Mouse (Mus musculus): ENCODE results near the gene Il17rb.

Il17rb gene

DNA sequence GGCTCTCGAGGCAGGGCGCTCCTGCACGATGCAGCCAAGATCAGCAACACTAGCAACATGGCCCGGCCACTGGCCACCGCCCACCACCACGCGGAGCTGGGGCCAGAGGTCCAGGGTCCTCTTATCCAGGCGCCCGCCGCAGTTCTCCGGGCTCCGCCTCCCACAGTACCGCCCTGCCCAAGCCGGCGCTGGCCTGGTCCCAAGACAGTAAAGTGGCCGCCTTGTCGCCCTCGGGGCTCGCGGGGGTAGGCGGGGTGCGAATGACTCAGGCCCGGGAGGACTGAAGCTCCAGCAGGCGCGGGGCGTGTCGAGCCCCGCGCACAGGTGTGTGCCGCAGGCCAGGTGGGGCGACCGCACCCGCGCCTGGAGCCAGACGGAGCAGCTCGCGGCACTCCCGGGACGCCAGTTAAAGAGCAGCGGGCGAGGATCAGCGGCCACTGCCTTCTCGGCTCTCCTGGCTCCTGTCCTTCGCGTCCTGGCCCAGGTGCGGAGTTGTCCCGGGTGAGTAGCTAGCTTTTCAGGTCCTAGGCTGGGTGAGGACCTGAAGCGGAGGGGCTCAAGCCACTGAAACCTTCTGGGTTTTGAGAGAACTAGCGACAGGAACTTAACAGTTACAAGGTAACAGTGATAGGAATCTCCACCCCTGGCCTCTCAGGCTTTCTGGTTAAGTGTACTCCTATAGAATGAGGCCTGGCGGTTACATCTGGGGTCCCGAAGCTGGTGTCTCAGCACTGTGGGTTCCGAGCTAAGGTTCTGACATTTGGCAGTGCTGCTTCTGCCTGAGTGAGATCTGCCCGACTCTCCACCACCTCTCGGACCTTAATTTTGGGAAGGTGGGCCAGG lies at the start of gene Il17rb, which contains the start of gene Chdh:
Gene Il17rb (minus strand): TSS at position 164 of the 843 bp plus-strand sequence.
Gene Chdh (plus strand): TSS at position 291 of the 843 bp plus-strand sequence.
- in situ Hi-C loops (cut with MboI; ENCODE audit: low pct_unique_long_range_greater_than_20kb in 1 of 2, low sequenced_read_pairs in 2 of 2, unreplicated experiment in 1 of 2): no loop called here

DNA sequence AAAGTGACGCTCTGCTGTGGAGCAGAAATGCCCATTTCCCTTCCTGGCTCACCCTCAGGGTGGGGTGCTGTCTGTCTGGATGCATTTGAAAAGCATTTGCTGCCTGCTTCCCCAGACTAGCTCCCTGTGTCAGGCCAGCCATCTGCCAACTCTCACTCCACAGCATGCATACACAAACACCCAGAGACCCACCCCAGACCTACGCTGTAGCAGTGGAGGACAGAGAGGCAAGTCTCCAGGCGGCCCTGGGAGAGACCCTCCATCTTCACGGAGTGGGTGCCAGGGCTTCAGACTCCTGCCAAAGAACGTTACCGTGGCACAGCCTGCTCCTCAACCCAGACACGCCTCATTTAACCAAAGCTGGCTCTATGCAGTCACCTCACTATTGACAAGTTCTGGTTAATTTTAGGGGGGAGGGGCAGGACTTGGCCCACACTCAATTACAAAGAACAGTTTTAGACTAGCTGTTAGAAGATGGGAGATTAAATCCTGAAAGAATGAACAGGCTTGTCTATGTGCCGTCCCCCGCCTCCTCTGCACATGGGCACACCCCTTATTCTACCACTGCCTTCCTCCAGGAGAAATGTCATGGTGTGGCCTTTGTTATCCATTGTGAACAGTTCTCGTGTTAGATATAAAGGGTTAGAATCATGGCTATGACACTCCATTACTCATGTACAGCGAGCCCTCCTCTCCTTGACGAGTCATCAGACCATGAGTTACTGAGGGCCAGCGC lies 47.5 kb upstream of the Il17rb start:
- in situ Hi-C loops (cut with MboI; ENCODE audit: low pct_unique_long_range_greater_than_20kb in 1 of 2, low sequenced_read_pairs in 2 of 2, unreplicated experiment in 1 of 2): no loop called here

DNA sequence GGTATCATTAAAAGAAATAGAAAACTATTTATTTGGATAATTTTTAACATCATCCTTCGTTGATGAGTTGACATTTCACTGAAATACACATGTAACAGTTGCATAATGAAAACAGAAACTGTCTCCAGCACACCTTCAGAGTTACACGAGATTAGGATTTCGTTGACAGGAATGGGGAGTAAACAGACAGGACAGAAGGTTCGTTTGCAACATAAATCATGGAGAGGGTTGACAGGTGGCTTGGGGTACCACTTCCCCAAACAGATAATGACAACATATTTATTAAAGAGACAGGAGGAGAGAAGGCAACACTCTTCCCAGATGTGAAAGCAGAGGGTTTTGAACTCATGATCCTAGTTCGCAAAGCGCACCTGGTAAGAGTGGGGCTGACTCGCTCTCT lies 46.2 kb upstream of the Il17rb start:
- in situ Hi-C loops (cut with MboI; ENCODE audit: low pct_unique_long_range_greater_than_20kb in 1 of 2, low sequenced_read_pairs in 2 of 2, unreplicated experiment in 1 of 2): no loop called here

DNA sequence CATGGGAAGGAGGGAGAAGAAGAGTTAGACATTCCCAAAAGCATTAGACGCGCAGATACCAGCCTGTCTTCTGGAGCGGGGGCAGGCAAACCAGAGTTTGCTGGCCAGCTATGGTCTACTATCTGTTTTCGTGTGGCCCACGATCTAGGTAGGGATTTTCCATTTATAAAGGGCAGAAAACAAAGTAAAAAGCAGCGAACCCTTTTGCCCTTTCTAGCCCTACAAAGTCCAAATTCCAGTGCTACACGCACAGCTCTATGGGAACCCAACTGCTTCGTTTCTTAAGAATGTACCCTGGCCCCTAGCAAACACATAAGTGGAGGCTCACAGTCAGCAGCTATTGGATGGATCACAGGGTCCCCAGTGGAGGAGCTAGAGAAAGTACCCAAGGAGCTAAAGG lies 41.6 kb upstream of the Il17rb start:
- in situ Hi-C loops (cut with MboI; ENCODE audit: low pct_unique_long_range_greater_than_20kb in 1 of 2, low sequenced_read_pairs in 2 of 2, unreplicated experiment in 1 of 2): no loop called here

DNA sequence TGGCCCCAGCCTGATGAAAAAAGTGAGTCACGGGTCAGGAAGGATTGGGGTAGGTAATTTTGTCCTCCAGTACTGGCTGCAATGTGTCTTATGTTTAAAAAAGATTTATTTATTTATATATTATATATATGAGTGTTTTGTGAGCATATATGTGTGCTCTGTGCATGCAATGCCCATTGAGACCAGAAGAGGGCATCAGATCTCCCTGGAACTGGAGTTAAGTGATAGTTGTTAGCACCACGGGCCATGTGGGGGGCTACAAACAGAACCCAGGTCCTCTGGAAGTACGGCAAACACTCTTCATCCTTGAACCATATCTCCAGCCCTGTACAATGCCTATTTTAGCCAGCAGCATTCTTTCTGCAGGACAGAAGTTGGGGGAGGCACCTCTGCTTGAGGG lies 39.4 kb upstream of the Il17rb start:
- in situ Hi-C loops (cut with MboI; ENCODE audit: low pct_unique_long_range_greater_than_20kb in 1 of 2, low sequenced_read_pairs in 2 of 2, unreplicated experiment in 1 of 2): no loop called here

DNA sequence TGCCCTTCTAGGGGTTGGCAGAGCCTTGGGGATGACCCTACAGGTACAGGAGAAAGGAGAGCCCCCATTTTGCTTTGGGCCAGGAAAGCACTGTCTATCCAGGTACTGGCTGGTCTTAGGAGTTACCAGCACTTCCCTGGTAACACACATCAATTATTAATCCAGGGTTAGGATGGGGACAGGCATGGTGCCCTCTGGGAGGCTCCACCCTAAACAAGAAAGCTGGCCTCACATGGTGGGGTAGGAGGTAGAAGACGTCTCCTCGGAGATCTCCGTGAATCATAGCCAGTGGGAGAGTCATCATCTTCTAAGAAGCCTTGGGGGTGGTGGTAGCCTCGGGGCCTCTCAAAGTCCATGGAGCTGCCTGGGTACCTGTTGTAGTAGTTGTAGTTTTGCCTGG lies 38.3 kb upstream of the Il17rb start:
- in situ Hi-C loops (cut with MboI; ENCODE audit: low pct_unique_long_range_greater_than_20kb in 1 of 2, low sequenced_read_pairs in 2 of 2, unreplicated experiment in 1 of 2): no loop called here

DNA sequence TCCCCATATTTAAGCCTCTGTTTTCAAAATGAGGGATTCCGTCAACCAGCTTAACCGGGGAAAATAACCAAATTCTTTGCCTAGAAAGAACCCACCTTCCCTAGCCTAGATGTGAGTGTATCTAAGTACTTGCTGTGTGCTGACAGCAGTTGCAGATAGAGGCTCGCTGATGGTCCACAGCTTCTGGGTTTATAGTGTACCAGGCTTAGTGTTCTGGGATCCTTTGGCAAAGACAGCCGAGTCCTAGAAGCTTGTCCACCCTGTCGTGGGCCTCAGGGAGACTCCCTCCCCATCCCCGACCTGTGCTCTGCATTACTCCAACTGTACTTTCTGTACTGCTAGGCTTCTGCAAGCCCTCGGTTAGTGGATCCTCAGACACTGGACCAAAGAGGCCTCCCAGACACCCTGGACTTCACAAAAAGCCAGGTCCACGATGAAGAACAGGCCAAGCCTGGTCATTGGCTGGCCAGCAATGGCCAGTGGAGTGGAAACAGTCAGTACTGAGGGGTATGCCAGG lies 37.1 kb upstream of the Il17rb start:
- in situ Hi-C loops (cut with MboI; ENCODE audit: low pct_unique_long_range_greater_than_20kb in 1 of 2, low sequenced_read_pairs in 2 of 2, unreplicated experiment in 1 of 2): no loop called here

DNA sequence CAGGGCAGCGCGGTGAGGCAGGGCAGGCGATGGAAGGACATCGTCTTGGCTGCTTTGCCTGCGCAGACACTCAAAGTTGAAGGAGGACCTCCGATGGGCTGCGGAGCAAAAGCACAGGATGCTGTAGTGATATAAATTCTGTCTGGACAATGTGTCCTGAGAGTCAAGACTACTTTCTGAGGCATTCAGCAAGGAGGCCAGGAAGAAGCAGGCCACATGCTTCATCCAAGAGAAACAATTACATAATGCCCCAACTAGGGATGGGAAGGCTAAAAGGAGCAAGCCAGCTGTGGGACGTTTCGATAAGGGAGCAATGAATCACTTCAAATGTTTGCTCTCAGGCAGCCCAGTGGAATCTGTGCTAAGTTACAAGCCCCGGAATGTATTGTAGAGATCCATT lies 36.5 kb upstream of the Il17rb start:
- in situ Hi-C loops (cut with MboI; ENCODE audit: low pct_unique_long_range_greater_than_20kb in 1 of 2, low sequenced_read_pairs in 2 of 2, unreplicated experiment in 1 of 2): no loop called here

DNA sequence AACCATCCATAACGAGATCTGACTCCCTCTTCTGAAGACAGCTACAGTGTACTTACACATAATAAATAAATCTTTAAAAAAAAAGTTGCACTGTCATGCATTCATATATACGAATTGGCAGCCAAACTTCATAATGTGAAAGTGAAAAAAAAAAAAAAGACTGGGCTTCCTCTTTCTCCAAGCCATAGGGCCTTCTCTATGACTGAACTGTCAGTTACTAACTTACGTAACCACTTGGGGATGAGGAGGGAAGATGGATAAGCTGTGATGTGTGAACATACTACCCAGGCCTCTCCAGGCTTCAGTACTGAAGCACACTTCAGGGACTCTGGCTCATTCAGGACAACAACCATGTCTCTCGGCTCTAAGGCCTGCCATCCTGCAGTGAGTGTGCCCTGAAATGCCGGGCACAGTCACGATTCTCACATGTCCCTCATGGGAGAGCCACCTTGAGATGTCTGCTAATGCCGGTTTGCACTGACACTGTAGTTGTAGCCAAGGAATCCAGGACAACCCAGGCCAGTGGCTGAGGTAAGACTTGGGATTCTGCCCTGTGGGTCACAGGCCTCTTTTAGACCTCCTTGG lies 34.8 kb upstream of the Il17rb start:
- in situ Hi-C loops (cut with MboI; ENCODE audit: low pct_unique_long_range_greater_than_20kb in 1 of 2, low sequenced_read_pairs in 2 of 2, unreplicated experiment in 1 of 2): no loop called here

DNA sequence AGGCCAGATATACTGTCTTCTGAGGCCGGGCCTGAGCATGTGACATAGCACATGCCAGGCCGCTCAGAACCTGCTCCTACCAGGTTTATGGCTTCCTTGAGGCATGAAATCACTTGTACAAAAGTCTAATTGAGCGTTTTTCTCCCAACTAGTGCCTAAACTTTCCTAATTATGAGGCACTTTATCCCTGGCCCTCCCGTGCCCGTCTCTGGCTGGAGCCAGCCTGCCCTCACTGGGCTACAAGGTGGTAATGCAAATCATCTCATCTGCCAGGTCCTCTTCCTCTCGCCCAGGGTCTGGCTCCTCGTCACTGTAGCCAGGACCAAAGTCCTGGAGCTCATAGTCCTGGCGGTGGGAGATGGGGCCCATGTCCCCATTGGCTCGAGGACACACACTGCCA lies 33.1 kb upstream of the Il17rb start:
- in situ Hi-C loops (cut with MboI; ENCODE audit: low pct_unique_long_range_greater_than_20kb in 1 of 2, low sequenced_read_pairs in 2 of 2, unreplicated experiment in 1 of 2): no loop called here

DNA sequence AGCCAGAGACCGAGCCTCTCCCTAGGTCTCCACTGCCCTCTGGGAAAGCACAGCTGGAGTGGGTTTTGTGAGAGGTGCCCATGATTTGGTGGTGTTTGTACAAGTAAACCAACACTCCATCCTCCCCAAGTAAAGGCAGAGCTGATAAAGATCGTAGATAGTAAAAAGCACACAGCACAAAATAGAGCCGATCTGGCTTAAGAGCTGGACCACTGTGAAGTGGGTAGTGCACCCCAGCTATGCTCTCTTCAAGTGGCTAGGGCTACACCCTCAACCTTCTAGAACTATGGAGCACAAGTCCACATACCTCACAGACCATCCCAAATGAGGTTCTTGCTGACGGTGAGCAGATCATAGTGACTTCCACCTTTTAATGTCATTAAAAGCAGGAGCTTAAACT lies 30.7 kb upstream of the Il17rb start:
- in situ Hi-C loops (cut with MboI; ENCODE audit: low pct_unique_long_range_greater_than_20kb in 1 of 2, low sequenced_read_pairs in 2 of 2, unreplicated experiment in 1 of 2): no loop called here

DNA sequence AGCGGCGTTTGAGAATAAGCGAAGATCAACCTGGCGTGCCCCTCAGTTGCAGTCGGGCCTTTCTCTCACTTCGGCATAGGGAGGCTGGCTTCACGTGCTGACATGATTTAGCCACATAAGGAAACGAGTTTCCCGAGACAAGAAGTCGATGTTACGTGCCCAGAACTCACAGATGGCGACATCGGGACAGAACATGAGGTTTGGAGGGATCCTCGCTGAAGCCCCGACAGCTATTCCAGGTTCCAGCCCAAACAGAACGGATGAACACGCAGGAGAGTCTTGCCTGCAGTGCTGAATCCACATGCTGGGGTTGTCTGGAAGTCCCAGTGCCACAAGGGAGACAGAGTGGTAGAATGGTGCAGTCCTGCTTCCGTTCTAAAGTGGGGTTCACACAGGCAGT lies 29.7 kb upstream of the Il17rb start:
- in situ Hi-C loops (cut with MboI; ENCODE audit: low pct_unique_long_range_greater_than_20kb in 1 of 2, low sequenced_read_pairs in 2 of 2, unreplicated experiment in 1 of 2): no loop called here

DNA sequence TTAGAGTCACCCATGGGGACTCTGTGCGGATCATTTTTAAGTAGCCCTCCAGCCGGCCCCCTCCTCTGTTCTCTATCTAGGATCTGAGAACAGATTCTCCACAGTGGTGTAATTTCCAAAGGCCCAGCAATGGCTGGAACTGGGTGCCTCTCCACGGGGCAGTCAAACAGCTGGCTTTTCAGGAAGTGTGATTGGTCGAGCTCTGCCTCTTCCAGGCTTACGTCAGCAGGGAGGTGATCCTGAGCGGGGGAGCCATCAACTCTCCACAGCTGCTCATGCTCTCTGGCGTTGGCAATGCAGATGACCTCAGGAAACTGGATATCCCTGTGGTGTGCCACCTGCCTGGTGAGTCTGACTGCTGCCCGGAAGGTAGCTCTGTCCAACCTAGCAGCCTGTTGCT lies 24.7 kb upstream of the Il17rb start:
- in situ Hi-C loops (cut with MboI; ENCODE audit: low pct_unique_long_range_greater_than_20kb in 1 of 2, low sequenced_read_pairs in 2 of 2, unreplicated experiment in 1 of 2): no loop called here

DNA sequence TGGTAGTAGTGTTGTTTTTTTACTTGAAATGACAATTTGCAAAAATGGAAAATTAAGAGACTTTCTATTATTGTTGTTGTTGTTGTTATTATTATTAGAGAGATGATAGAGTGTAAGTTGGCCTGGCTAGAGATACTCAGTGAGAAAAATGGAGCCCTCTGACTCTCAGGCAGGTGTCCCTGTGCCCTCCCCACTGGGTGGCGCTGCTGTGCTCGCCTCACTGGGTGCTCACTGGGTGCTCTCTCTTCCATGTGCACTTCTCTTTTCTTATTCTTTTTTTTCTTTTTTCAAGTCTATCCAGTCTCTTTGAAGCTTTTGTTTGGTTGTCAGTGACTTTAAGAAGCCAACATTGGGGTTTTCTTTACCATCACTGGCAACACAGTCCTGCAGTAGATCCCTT lies 18.7 kb upstream of the Il17rb start:
- in situ Hi-C loops (cut with MboI; ENCODE audit: low pct_unique_long_range_greater_than_20kb in 1 of 2, low sequenced_read_pairs in 2 of 2, unreplicated experiment in 1 of 2): no loop called here

DNA sequence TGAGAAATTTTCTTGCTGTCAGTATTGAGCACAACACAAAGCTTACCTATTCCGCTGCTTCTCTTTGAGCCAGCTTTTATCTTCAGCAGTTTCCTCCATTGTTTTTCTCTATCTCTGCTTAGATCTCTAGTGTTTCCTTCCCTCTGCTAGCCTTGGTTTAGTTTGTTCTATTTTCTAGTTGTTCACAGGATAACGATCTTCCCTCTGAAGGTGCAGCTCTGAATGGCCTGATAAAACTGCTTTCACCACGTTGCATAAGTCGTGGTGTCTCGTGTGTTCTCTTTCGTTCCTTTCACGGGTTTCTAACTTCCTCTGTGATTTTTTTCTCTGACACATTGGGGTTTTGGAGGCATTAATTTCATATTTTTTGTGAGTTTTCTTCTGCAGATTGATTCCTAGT lies 15.7 kb upstream of the Il17rb start:
- in situ Hi-C loops (cut with MboI; ENCODE audit: low pct_unique_long_range_greater_than_20kb in 1 of 2, low sequenced_read_pairs in 2 of 2, unreplicated experiment in 1 of 2): no loop called here

DNA sequence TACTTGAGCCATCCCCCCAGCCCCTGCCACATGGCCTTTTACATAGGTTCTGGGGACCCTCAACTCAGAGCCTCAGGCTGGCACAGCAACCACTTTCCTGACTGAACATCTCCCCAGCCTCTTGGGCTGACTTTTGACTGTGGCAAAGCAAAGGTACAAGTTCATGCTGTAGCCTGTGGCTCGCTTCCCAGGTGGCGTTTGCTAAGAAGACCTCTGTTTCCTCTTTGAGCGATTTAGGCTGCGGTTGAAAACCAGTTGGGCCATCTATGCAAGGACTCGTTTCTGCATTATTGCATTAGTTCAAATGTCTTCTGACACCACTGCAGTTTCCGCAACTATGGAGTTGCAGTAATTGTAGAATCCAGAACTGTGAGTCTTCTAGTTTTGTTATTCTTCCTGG lies 13.8 kb upstream of the Il17rb start:
- in situ Hi-C loops (cut with MboI; ENCODE audit: low pct_unique_long_range_greater_than_20kb in 1 of 2, low sequenced_read_pairs in 2 of 2, unreplicated experiment in 1 of 2): no loop called here

DNA sequence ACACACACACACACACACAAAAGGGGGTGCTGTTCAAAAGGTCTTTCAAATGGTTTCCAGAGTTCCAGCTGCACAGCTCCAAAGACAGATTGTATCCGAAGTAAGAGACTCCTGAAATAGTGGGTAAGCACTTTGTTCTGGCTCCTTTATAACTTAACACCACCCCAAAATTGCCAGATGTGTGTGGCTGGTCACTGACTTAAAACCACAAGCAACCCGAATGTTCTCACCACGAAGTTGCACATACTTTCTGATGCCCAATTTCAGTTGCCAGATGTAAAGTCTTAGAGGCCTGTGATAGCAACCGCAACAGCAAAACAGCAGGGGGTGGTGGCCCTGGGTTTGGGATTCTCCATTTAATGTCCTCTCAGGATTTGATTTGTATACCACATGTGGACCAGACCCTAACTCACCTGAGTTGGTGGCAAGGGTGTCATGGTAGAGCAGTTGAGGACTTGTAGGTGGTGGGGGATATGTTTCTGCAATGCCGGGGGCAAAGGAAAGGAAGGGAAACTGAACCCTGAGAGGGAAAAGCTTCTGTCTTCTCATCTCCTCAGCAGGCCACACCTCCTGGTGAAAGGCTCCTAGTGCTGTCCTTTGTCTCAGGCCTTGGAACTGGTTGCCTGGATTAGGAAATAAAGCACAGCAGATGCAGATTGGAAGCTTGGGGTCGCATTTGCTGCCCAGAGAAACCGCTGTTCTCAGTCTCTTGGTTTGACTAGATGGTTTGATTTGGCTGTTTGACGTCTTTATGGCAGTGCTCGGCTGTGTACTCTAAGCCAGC lies 11.3 kb upstream of the Il17rb start:
- in situ Hi-C loops (cut with MboI; ENCODE audit: low pct_unique_long_range_greater_than_20kb in 1 of 2, low sequenced_read_pairs in 2 of 2, unreplicated experiment in 1 of 2): no loop called here

DNA sequence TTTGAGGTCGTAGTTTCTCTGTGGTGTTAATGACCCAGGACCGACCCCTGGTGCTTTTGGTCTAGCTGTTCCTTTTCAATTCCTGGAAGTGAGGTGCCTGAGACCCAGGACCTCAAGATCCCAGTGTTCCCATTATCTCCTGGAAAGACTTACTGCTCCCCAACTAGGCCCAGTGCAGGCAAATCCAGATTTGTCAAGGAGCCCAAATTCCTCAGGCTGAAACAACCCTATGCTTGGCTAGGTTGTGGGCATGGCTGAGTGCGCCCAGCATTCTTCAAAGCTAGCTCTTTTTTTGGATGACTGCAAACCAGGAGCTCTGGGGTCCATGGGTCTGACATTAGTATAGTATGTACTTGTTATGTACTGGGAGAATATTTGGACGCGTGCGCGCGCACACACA lies 10.7 kb upstream of the Il17rb start:
- in situ Hi-C loops (cut with MboI; ENCODE audit: low pct_unique_long_range_greater_than_20kb in 1 of 2, low sequenced_read_pairs in 2 of 2, unreplicated experiment in 1 of 2): no loop called here

DNA sequence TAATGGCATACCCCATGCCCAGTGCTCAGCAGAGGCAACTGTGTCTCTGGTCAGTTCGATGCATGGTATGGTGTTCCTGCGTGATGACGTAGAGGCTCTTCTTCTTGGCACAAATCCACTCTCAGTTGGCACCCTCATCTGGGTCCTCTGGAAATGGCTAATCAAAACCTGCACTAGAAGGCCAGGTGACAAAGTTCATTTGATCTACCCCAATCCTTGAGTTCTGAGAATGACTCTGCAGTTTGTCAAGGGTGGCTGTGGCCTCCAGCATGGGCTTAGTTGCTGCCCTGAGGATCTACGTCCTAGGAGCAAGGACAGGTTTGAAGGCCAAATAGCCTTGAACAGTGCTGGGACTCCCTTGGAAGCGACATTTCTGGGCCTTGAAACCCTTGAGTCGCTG lies 10.2 kb upstream of the Il17rb start:
- in situ Hi-C loops (cut with MboI; ENCODE audit: low pct_unique_long_range_greater_than_20kb in 1 of 2, low sequenced_read_pairs in 2 of 2, unreplicated experiment in 1 of 2): no loop called here

Data from mouse embryonic stem cell (cell line).